Mouse (Mus musculus) testis, postnatal 10 days (tissue): ENCODE results near the gene Slc29a1.

ENCODE experiments used
- DNase-seq: peaks from one replicate; pipeline ENCODE4 v3.0.0; 2021; ENCODE audit warnings: low spot score

Gene Slc29a1

DNA sequence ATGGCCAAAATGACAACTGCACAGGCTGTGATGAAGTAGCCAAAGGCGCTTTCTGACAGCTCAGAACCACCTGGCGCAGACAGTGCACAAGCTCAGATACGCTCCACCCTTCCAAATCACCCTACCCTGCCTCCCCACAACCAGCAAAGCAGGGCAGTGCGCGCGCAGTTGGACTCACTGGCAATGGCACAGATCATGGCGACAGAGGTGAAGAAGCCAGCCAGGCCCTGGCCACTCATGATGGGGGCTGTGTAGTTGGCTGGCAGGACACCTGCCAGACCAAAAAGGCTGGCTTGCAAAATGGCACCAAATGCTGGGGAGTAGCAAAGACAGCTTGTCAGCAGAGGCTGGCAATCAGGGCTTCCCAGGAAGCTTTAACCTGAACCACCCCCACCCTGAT lies 10.2 kb downstream of the Slc29a1 start:
- peak; percentile 39 for DNase-seq

DNA sequence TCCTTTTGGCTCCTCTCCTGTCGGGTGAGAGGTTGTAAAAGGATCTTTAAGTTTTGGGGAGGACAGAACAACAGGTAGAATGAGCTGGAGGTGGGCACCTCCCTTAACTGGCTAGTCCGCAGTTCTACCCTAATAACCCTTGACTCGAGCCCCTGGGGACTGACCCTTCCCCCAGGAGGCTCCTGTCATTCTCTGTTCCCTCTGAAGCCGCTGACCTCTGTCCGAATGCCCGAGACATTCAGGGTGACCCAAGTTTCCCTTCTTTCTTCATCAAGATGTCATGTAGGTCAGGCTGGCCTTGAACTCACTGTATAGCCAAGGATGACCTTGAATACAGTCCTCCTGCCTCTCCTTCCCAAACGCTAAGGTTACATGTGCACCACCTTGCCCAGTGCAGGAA lies 11.0 kb downstream of the Slc29a1 start:
- no peak for DNase-seq

DNA sequence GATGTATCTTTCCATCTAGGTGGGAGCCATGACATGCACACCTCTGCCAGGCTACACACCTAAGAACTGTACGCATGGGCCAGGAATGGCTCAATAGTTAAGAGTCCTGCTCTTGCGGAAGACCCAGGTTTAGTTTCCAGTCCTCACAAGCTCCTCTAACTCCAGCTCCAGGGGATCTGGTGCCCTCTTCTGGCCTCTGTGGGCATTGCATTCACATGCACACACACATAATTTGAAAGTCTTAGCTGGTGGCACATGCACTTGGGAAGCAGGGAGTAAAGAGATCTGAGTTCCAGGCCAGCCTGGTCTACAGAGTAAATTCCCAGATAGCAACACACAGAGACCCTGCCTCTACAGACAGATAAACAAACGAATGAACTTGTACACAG lies 13.0 kb downstream of the Slc29a1 start:
- DNase-seq = no peak

DNA sequence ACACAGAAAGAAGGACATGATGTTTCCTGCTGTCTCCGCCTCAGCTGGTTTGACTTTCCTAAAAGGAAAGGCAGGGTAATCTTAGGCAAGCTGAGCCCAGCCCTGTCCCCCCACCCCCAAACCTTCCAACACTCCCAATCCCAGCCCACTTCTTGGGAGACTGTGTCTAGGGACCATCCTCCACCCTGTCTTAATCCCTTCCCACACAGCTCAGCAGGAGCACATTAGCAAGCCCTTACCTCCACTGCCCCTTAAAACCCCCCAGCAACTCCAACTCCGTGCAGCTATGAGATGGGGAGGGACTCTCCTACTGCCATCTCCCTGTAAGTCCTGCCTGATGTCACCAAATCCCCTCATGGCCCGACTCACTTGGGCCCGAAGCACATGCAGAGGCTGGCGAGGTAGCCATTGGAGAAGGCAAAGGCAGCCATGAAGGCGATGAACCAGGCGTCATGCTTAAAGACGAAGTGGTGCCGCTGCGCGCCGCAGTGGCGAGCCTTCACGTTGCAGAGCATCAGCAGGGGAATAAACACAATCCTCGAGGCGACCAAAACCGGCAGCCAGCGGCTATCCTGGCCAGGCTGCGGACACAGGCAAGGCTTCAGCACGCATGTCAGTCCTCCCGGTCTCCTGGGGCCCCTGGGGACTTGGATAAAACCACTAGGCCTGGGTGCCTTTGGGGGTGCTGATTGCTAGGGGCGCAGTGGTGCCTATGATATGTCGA lies 13.5 kb downstream of the Slc29a1 start:
- no peak for DNase-seq

DNA sequence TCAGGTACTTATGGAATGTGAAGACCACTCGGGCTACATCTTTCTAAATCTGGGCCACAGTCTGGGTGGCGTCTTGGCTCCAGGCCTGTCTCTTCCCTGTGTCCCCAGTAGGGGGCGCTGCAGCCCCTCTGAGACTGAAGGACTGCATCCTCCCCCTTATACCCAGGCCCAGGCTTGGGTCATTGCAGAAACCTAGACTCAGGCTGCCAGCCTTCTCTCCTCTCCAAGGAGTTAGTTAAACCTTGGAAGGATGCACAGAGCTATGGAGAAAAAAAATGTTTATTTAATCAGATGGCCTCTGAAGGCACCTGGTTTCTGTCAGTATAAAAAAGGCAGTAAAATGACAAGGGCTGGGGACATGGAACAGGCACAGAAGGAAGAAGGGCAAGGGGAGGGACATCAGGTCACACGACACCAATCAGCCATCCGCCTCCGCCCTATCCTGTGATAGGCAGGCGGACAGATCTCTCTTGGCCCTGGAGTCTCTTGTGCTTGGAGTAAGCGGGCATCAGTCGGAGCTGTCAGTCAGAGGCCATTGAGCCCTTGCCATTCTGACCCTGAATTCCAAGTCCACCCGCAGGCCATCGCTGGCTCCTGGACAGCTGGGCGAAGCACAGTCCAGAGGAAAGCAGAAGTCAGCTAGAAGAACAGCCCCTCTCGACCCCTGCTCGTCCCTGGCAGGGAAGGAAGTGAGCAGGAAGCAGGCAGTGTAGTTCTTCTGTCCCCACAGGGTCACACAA lies 14.3 kb downstream of the Slc29a1 start:
- DNase-seq = peak; percentile 91

DNA sequence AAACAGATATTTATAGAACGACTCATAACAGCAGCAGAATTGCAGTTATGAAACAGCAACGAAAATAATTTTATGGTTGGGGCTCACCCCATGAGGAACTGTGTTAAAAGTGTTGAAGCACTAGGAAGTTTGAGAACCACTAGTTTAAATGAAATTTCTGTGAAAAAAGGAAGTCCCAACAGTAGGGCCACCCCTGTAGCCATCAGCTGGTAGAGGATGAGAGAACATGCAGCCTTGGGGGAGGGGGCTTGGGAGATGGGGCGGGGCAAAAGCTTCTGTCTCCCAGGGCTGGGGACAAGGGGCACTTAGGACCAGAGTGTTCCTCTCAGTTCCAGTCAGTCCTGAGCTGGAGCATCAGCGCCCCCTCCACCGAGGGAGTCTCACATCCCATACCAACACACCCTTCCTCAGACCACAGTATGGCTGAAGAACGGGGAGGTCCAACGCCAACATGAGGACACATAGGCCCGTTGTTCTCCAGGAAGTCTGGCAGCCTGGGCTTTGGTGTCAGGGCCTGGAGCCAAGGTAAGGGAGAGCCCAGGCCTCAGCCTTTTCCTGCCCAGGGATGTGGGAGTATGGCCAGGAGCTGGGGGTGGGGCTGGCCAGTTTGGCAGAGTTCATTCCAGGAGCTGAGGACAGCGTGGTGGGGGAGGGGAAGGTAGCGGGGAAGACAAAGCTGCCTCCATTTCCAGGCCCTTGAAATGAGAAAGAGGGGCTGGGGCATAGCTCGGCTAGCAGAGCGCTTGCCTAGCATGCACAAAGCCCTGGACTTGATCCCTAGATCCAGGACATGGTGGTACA lies 15.1 kb downstream of the Slc29a1 start:
- peak; percentile 95 for DNase-seq

DNA sequence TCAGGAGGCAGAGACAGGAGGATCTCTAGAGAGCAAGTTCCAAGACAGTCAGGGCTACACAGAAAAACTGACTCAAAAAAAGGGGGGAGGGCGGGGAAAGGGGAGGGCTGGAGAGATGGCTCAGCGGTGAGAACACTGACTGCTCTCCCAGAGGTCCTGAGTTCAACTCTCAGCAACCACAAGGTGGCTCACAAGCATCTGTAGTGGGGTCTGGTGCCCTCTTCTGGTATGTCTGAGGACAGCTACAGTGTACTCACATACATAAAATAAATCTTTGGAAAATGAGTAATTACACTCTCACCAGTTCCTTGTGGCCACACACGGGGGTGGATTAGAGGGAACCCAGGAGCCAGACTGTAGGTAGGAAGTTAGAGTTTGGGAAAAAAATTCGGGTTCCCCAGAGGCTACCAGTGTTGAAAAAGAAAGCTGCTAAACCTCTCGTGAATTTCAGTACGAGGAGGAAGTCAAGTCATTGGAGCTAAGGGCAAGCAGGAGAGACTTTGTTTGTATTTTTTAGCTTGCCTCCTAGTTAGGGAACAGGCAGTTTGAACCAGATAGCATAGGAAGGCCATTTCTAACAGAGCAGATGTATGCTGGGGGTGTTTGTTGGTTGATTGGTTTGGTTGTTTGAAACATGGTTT lies 16.6 kb downstream of the Slc29a1 start:
- no peak for DNase-seq

DNA sequence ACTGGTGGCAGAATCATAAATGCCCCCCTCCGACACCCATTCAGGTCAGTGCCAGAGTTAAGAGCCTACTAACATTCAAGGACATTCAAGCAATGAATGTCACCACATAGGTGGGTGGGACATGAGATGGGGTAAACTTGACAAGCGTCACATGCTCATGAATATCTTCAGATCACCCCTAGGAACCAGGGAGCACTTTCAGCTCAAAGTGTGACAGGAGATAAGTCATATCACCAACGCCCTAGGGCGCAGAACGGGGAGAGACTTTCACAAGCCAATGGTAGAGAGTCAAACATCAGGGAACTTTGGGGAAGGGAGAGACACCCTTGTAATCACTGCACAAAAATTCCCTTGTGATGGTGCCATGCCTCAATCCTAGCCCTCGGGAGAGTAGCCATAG lies 17.2 kb downstream of the Slc29a1 start:
- DNase-seq = no peak

DNA sequence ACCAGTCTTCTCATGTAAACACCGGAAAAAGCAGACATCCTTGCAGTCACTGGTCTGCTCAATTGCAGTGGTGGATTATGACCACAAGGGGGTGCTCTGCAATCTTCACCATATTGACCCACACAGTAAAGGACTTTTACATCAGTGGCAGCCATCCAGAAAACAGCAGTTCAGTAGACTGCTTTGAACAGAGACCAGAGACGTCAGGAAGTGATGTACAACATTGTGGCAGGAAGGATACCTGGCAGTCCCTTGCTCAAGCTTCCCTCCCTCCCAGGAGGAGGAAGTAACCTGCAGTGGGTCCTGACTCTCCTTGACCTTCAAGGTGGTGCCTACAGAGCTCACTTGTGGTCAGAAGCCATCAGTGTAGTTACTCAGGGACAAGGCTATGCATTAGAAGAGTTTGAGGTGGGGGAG lies 17.8 kb downstream of the Slc29a1 start:
- peak; percentile 75 for DNase-seq

DNA sequence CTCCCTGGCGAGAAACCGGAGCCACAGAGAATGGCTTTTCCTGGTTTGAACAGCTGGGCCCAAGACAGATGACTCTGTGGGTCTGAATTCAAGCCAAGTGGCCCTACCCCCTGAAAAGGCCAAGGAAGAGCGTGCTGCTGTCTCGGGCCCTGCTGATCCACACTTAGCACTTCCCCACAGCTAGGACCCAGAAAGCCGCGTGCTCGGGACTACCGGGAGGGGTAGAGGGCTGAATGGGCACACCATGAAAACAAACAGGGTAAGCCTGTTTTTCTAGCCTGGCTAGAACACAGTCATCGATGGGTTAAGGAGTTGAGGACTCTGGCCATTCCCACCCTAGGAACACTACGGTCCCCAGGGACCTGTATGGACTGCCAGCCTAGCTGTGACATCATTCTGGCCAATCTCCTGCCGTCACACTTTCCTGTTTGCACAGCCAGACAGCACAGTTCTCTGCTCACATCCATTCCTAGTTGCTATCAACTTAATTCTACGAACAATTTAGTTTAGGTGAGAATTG lies 18.4 kb downstream of the Slc29a1 start:
- DNase-seq = no peak

DNA sequence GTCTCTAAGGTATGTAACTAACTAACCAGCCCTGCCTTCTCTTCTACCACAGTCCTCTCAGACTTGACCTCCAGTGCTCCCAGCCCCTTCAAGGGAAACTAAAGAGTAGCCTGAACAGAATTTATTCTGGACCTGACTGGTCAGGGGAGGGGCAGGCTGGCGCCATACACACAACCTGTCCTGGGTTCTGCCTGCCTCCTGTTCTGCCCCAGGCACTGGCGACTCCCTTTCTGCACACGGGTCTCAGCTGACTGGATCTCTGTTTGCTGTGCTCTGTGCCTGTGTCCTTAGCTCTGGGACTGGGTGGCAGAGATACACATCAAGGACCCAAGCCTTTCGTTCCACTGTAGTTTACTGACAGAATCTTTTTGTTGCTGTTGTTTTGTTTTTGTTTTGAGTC lies 19.9 kb downstream of the Slc29a1 start:
- DNase-seq = no peak

DNA sequence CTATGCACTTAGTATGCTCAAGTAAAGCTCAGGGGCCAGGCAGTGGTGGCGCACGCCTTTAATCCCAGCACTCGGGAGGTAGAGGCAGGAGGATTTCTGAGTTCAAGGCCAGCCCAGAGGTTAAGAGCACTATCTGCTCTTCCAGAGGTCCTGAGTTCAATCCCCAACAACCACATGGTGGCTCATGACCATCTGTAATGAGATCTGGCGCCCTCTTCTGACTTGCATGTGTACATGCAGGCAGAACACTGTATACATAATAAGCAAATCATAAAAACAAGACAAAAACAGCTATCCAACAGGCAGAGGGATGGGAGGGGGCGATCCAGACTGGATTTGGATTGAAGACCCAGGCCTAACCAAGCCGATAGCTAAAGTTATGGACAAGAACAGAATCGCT lies 20.6 kb downstream of the Slc29a1 start:
- DNase-seq = no peak

DNA sequence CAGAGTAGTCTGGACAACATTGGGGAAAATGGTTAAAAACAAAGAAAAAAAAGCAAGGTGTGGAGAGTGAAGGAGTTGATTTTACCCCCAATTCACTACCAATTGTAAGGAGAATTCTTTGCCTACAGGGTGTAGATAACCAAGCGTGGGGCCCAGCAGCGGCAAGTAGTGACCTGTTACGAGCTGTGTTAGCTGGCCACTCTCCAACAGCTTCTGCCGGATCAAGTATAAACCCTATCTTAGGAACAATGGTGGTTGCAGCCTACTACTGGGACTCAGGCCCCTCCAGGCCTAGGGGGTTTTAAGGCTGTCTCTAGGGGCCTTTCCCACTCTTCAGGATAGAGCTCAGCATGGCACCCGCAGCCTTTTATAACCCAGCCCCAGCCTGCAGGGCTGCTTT lies 21.2 kb downstream of the Slc29a1 start:
- DNase-seq = no peak

DNA sequence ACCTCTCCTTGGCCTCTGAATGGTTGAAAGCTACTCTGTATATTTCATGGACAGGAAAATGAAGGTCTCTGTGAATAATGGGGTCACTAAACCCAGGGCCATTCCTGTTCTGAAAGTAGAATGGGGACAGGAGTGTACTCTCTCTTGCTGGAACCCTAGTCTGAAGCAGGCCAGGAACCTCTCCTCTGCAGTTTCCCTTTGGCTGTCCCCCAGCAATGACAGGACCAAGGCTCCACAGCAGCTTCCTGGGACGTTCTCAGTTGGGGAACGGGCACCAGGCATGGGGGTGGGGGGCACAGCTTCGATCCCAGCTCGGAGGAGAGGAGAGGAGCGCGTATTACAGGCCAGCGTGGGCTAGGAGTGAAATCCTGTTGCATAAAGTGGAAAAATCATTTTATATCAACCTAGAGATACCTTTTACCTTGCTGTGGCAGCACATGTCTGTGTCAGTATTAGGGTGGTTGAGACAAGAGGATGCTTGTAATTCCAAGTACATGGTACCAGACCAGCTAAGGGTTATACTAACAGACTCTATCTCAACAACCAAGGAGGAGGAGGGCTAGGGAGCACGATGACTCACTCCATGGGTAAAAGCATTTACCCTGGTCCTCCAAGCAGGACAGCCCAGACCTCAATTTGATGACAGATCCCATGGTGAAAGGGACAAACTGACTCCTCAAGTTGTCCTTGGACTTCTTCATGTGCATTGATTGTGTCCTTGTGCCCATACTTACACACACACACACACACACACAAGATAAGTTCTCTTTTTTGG lies 24.1 kb downstream of the Slc29a1 start:
- DNase-seq = no peak

DNA sequence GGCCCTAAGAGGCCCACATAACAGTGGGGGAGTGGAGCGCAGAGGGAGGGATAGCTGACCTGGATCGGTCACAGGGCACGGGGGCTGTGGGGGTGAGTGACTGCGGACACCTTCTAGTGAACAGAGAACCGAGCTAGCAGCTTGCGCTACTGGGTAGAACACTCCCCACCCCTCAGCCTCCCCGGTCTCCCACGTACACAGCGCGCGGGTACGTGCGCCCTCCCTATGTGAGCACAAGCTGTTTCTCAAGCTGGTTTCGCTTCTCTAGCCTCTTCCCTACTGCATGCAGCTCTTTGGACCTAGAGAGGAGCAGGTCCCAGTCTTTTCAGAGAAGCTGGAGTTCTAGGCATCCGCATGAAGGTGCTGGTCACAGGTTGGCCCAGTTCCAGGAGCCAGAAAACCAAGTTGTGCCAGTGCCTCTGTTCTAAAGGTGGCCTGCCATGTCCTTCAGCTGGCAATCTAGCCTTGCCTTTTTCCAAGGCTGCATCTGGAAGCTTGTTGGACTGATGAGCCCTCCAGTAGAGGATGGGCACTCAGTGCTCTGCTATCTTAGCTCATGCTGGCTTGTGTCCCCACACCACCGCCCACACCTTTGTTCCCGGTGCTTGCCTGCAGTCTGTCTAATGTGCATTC lies 25.2 kb downstream of the Slc29a1 start:
- DNase-seq = peak; percentile 83

DNA sequence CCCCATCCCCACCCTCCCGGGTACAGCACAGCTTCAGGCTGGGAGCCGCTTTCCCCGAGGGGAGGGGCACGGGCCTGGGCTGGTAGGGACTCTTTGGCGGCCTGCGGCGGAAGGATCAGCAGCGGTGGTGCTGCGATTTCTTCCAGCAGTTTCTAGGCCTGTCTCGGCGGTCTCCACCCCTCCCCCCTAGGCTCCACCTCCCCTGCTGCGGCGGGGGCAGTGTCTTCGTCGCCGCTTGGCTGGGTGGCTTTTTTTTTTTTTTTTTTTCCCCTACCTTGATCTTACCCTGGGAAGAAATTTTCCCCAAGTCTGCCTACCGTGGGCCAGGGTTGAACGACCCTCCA lies 25.7 kb downstream of the Slc29a1 start:
- peak; percentile 98 for DNase-seq

DNA sequence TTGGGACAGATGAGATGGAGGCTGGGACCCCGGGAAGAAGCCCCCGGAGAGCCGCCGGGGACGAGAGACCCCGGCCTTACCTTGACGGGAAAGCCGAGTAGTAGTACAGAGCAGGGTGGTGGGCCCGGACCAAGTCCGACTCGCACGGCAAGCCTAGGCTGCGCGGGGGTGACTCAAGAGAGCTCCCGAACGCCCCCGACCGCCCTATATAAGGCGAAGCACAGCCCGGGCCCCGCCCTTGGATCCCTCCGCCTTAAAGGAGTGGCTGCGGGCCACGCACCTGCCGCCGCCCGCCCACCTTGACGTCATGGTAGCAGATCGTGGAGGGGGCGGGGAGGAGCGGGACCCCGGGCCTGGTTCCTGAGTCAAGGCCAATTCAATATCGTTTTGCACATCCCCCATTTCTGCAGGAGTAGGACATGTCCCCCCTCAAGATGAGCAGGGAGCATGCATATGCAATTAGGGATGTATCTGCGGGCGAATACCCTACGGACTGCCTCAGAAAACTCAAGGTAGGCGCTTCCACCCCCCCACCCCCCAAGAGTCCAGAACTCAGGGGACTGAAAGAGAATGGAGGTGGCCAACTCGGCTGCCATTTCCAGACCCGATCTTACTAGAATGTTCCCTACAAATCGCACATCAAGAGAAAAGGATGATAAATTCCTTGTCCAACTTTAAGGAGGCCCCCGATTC lies 26.2 kb downstream of the Slc29a1 start, which contains the start of gene Hsp90ab1:
Gene Hsp90ab1, minus strand, starts transcription at position 185 of the 693 bp plus-strand sequence.
- DNase-seq = peak; percentile 100

DNA sequence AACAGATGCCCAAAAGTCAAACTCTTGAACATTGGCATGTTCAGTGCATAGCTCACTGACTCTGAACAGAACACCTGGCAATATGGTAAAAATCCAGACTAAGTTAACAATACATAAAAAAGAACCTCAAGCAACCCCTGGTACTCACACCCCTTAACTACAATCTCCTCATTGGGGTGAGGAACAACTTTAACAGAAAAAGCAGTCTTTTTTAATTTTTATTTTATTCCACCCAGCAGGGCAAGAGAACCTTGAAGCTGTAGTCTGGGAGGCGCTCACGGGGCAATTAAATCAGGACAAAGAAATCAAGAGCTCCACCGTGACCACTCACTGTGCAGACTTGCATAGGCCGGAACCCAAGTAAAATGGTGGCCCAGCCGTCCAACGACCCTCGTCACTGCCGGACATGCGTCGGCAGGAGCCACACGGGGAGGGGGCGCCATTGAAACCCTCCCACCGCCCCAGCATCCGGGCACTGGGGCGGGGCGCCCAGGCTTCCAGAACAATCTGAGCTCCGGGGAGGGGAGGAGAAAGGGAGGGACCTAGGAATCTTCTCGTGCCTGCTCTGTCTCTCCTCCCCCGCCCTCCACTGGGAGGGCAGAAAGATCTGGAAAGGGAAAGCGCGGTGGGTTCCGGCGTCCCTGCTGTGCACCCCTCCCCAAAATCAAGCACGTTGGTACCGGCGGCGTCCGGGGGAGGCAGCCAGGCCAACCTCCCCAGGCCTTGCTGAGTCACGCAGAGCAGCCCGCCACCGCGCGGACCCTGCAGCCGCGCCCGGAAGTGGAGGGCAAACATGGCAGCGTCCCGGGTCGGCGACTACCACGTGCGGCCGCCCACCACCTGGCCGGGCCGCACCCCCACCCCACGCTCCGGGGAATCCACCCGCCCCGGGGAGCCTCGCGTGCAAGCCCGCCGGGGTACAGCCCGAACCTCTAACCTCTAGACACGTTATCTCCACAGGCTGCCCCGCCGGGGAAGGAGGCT lies 27.0 kb downstream of the Slc29a1 start:
- peak; percentile 85 for DNase-seq

DNA sequence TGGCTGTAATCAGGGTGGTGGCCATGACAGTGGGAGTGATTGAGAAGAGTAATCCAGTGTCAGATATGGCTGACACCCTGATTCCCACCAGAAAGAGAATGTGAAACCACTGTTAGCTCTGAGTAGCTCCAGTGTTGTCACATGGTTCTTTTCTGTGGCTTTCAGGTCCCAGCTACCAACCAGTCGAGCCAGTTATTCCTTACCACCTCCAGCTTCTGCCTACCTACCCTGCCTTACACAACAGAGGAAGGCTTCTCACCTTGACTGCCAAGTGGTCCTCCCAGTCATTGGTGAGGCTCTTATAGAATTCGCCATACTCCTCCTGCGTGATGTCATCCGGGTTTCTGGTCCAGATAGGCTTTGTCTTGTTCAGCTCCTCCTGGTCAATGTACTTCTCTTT lies 29.4 kb downstream of the Slc29a1 start:
- no peak for DNase-seq
